Mouse (Mus musculus) hindbrain, embryonic 16.5 days (tissue): Measurements from ENCODE around the gene Olfr1188. TPM values are rescaled to one million over a fixed set of nuclear protein-coding genes. Genes with fewer than 3 reads are reported as not detected.
"Not testable (repeated sequence)": the region's sequence is repeated elsewhere in the genome, so short reads cannot be mapped to it uniquely, and the experiment has no call there.

Experiments used
- ATAC-seq: fragments of 200-750 bp; cut with Nextera tagmentation; 2 replicates; pipeline ENCODE4 v1.8.0; 2017; ENCODE audit warnings: moderate TSS enrichment, moderate library complexity
- H3K27ac ChIP-seq: fragments of 300-500 bp; sonication (generic); 2 replicates; pipeline ENCODE4 v1.5.1; 2014; ENCODE audit warnings: low read depth, mild to moderate bottlenecking, control low read depth, low read length, moderate library complexity
- H3K27me3 ChIP-seq: fragments of 300-500 bp; sonication (generic); replicated peaks from 2 replicates; pipeline ENCODE4 v1.6.1; 2014; ENCODE audit warnings: low read length; ENCODE audit not compliant: control insufficient read depth, insufficient read depth
- H3K36me3 ChIP-seq: fragments of 300-500 bp; sonication (generic); 2 replicates; pipeline ENCODE4 v1.6.1; 2014; ENCODE audit warnings: mild to moderate bottlenecking, low read length, moderate library complexity, mixed read lengths; ENCODE audit not compliant: control insufficient read depth, insufficient read depth
- H3K4me1 ChIP-seq: fragments of 300-500 bp; sonication (generic); 2 replicates; pipeline ENCODE4 v1.6.1; 2014; ENCODE audit warnings: low read depth, low read length; ENCODE audit not compliant: control insufficient read depth, insufficient read depth
- H3K4me2 ChIP-seq: fragments of 300-500 bp; sonication (generic); 2 replicates; pipeline ENCODE4 v1.6.1; 2014; ENCODE audit warnings: mild to moderate bottlenecking, low read length, control low read depth, moderate library complexity
- H3K4me3 ChIP-seq: fragments of 300-500 bp; sonication (generic); 2 replicates; pipeline ENCODE4 v1.5.1; 2014; ENCODE audit warnings: mild to moderate bottlenecking, low read length, control low read depth, moderate library complexity
- H3K9ac ChIP-seq: fragments of 300-500 bp; sonication (generic); 2 replicates; pipeline ENCODE4 v1.6.1; 2014; ENCODE audit warnings: low read depth, mild to moderate bottlenecking, control low read depth, low read length, moderate library complexity
- H3K9me3 ChIP-seq: fragments of 300-500 bp; sonication (generic); 2 replicates; pipeline ENCODE4 v1.6.1; 2014; ENCODE audit warnings: mild to moderate bottlenecking, low read length, moderate library complexity; ENCODE audit not compliant: control insufficient read depth
- WGBS: fragments of 180-500 bp; shearing (Covaris S2); extraction: QIAGEN DNeasy Blood & Tissue Kit; methylation state at CpG from one replicate; pipeline ENCODE4 v1.1.7; 2014; 5-methylcytosine and 5-hydroxymethylcytosine counted together
- polyA plus RNA-seq: library from polyadenylated mRNA; unstranded; fragments of >200 nt; fragmentation: Nextera tagmentation; extraction: Ambion mirVana; gene quantifications from 2 replicates; pipeline ENCODE4 v1.2.1, GENCODE M21; 2015

Gene Olfr1188
- not detected in 2 replicates for polyA plus RNA-seq

DNA sequence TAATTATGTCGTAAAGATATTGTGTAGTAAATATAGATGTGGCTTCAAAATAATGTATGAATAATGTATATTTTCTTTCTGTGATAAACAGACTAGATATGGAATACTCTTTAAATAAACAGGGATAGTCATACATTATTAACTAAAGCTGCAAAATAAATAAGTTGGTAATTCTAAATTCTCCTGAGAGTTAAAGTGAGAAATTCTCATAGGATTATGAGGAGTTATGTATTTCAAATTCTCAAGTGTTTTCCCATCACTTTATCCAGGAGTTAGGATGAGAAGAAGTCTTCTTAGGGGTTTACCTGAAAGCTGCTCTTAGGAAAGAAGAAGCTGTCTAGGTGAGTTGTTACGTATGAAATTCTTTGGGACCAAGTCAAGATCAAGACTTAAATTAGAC, at the start of gene Olfr1188:
Gene Olfr1188 (plus strand): TSS at position 301 of the 400 bp plus-strand sequence.
- Histone ChIP-seq H3K9me3 (no peaks in the 10 kb centered on the region), H3K4me3 (no peak within 1 kb of the TSS), H3K9ac (no peak within 1 kb of the TSS), H3K27ac (no peak within 1 kb of the TSS), H3K4me1 (no peaks in the 10 kb centered on the region), H3K27me3 (no peaks in the 10 kb centered on the region), H3K36me3 (no peaks in the 10 kb centered on the region), H3K4me2 (no peak within 1 kb of the TSS)
- WGBS, result 86% methylated on average over 2 of the region's 2 CpGs
- no peak for ATAC-seq

DNA sequence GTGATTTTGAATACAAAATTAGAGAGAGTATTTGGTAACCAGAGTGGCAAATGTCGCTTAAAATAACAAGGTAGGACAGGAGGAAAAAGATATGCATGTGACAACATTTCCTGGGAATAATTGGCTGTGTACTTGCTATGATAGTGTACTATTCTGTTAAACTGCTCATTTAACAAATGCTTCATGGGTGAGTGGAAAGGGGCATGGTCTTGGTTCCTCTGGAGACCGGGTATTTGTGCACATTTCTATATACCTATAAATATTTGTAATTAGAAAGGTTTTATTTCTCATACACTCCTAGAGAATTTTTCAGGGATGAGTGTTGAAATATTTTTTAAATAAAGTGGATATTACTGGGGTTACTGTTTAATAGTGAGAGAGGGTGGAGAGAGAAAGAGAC, 38.5 kb upstream of the Olfr1188 start, which contains the start of gene Olfr1186:
Gene Olfr1186 (plus strand): TSS at position 301 of the 400 bp plus-strand sequence.
- Histone ChIP-seq H3K27ac (no peak within 1 kb of the TSS), H3K9ac (no peak within 1 kb of the TSS), H3K4me2 (no peak within 1 kb of the TSS), H3K27me3 (no peaks in the 10 kb centered on the region), H3K4me1 (no peaks in the 10 kb centered on the region), H3K4me3 (no peak within 1 kb of the TSS), H3K9me3 (no peaks in the 10 kb centered on the region), H3K36me3 (no peaks in the 10 kb centered on the region)
- WGBS, result 85% methylated on average over 2 of the region's 2 CpGs
- no peak for ATAC-seq

DNA sequence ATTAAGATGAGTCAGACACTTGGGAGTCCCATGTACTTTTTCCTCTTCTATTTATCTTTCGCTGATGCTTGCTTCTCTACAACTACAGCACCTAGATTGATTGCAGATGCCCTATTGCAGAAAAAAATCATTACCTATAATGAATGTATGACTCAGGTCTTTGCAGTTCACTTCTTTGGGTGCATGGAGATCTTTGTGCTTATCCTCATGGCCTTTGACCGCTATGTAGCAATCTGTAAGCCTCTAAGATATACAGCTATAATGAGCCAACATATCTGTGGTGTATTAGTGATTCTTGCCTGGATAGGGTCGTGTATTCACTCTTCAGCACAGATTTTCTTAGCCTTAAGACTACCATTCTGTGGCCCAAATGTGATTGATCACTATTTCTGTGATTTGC, 31.0 kb upstream of the Olfr1188 start:
- no peak overlapping the region for H3K4me2 ChIP-seq
- H3K9me3 ChIP-seq, result no peaks in the 10 kb centered on the region
- H3K36me3 ChIP-seq, result no peaks in the 10 kb centered on the region
- H3K4me1 ChIP-seq, result no peaks in the 10 kb centered on the region
- no peak overlapping the region for H3K4me3 ChIP-seq
- H3K9ac ChIP-seq, result no peak overlapping the region
- no peaks in the 10 kb centered on the region for H3K27me3 ChIP-seq
- no peak for ATAC-seq
- WGBS, result 77% methylated on average over 3 of the region's 3 CpGs
- H3K27ac ChIP-seq, result no peak overlapping the region

DNA sequence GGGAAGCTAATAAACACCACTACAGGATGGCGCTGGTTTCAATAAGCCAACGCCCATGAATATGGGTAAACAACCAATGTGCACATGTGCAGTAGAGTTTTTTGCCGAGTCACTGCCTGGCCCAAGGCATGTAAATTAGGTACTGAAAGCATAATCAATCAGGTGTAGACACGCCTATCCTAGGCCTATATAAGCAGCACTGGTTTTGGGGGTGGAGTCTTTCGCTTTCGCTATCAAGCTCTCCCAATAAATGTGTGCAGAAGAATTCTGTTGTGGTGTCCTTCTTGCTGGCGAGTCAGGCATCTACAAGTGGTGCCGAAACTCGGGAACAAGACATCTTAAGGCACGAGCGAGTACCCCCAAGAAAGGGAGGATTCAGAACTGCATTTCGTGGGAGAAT, 16.0 kb downstream of the Olfr1188 start:
- H3K36me3 ChIP-seq, H3K27ac ChIP-seq, H3K4me3 ChIP-seq, ATAC-seq, H3K27me3 ChIP-seq, H3K4me1 ChIP-seq, H3K9me3 ChIP-seq, H3K4me2 ChIP-seq, H3K9ac ChIP-seq: not testable (repeated sequence)
- 89% methylated on average over 12 of the region's 12 CpGs for WGBS

DNA sequence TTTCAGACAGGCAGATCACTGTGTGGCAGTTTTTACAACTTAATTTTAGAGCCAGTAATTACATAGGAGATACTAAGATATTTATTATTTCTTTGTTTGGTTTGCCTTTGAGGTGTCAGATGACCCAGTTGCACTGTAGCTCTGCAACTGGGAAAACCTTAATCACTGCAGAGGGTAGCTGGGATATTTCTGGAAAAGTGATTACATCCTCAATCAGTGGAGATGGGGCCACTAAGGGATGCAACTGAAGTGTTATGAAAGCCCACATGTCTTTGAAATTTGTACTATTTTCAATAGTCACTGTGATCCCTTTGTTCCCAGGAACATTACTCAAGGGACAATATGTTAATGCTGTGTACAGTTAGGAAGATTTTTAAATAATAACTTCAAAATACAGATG, 29.4 kb downstream of the Olfr1188 start, which contains the start of gene Olfr1189:
Gene Olfr1189 (plus strand): TSS at position 301 of the 400 bp plus-strand sequence.
- no peaks in the 10 kb centered on the region for H3K27me3 ChIP-seq
- H3K4me2 ChIP-seq, result no peak within 1 kb of the TSS
- no peak for ATAC-seq
- no peak within 1 kb of the TSS for H3K4me3 ChIP-seq
- no peak within 1 kb of the TSS for H3K27ac ChIP-seq
- no peaks in the 10 kb centered on the region for H3K36me3 ChIP-seq
- no peaks in the 10 kb centered on the region for H3K4me1 ChIP-seq
- no peaks in the 10 kb centered on the region for H3K9me3 ChIP-seq
- no peak within 1 kb of the TSS for H3K9ac ChIP-seq

Other genes with a start within 250 kb of the Olfr1188 start
- gene Olfr1174-ps, start 241.8 kb upstream of the Olfr1188 start, polyA plus RNA-seq, result not detected in 2 replicates
- gene Olfr1175-ps, start 229.7 kb upstream of the Olfr1188 start, polyA plus RNA-seq, result not detected in 2 replicates
- not detected in 2 replicates for gene Olfr1176, start 220.2 kb upstream of the Olfr1188 start, polyA plus RNA-seq
- gene Olfr1177-ps, start 210.4 kb upstream of the Olfr1188 start, polyA plus RNA-seq, result not detected in 2 replicates
- not detected in 2 replicates for gene Olfr1178, start 169.9 kb upstream of the Olfr1188 start, polyA plus RNA-seq
- not detected in 2 replicates for gene Olfr1179, start 150.5 kb upstream of the Olfr1188 start, polyA plus RNA-seq
- not detected in 2 replicates for gene Olfr1180, start 137.8 kb upstream of the Olfr1188 start, polyA plus RNA-seq
- not detected in 2 replicates for gene Olfr1181, start 130.8 kb upstream of the Olfr1188 start, polyA plus RNA-seq
- not detected in 2 replicates for gene Gm13757, start 107.8 kb upstream of the Olfr1188 start, polyA plus RNA-seq
- not detected in 2 replicates for gene Olfr1183, start 102.1 kb upstream of the Olfr1188 start, polyA plus RNA-seq
- not detected in 2 replicates for gene Olfr1184, start 73.3 kb upstream of the Olfr1188 start, polyA plus RNA-seq
- gene Olfr1185-ps1, start 63.6 kb upstream of the Olfr1188 start, polyA plus RNA-seq, result not detected in 2 replicates
- not detected in 2 replicates for gene Olfr1186, start 38.4 kb upstream of the Olfr1188 start, polyA plus RNA-seq
- gene Olfr1189, start 29.5 kb downstream of the Olfr1188 start, polyA plus RNA-seq, result not detected in 2 replicates
- gene Olfr1191-ps1, start 83.6 kb downstream of the Olfr1188 start, polyA plus RNA-seq, result not detected in 2 replicates
- not detected in 2 replicates for gene Olfr1192-ps1, start 91.6 kb downstream of the Olfr1188 start, polyA plus RNA-seq
- not detected in 2 replicates for gene Olfr1193, start 118.7 kb downstream of the Olfr1188 start, polyA plus RNA-seq
- not detected in 2 replicates for gene Olfr1195, start 132.3 kb downstream of the Olfr1188 start, polyA plus RNA-seq
- not detected in 2 replicates for gene Olfr1196, start 147.7 kb downstream of the Olfr1188 start, polyA plus RNA-seq
- not detected in 2 replicates for gene Olfr1197, start 175.4 kb downstream of the Olfr1188 start, polyA plus RNA-seq
- gene Olfr1198, start 194.4 kb downstream of the Olfr1188 start, polyA plus RNA-seq, result not detected in 2 replicates
- gene Olfr1199, start 203.5 kb downstream of the Olfr1188 start, polyA plus RNA-seq, result not detected in 2 replicates
- not detected in 2 replicates for gene Olfr1200, start 213.6 kb downstream of the Olfr1188 start, polyA plus RNA-seq
- gene Olfr1201, start 236.1 kb downstream of the Olfr1188 start, polyA plus RNA-seq, result not detected in 2 replicates